Mouse (Mus musculus) MEL (cell line): ENCODE data around the gene Filip1l. TPM values are rescaled to one million over a fixed set of nuclear protein-coding genes. Genes with fewer than 3 reads are reported as not detected.

Source experiments
- DNase-seq: peaks from one replicate; pipeline ENCODE4 v3.0.0; 2011; ENCODE audit warnings: low read depth, low spot score
- H3K27ac ChIP-seq: 2 replicates; pipeline ENCODE4 v1.5.1; 2012; ENCODE audit warnings: low read depth, mild to moderate bottlenecking, control low read depth, low read length, moderate library complexity; ENCODE audit not compliant: control insufficient read depth
- H3K27me3 ChIP-seq, 2 experiments: fragments of 150-350 bp in 1 of 2; sonication (generic) in 1 of 2; 2 replicates each; pipeline ENCODE4 v1.6.1; 2012; ENCODE audit warnings: low read length in 2 of 2, mild to moderate bottlenecking in 2 of 2, improper control_type of control experiment in 1 of 2, moderate library complexity in 1 of 2; ENCODE audit not compliant: insufficient read depth in 2 of 2, control insufficient read depth in 1 of 2
- H3K36me3 ChIP-seq, 2 experiments: 2 replicates each; pipeline ENCODE4 v1.6.1; 2012 to 2014; ENCODE audit warnings: low read length in 2 of 2, improper control_type of control experiment in 1 of 2, inconsistent platforms in 1 of 2, mild to moderate bottlenecking in 1 of 2; ENCODE audit not compliant: insufficient read depth in 2 of 2, control insufficient read depth in 1 of 2
- H3K4me1 ChIP-seq, 2 experiments: fragments of 150-350 bp in 1 of 2; sonication (generic) in 1 of 2; 2 replicates each; pipeline ENCODE4 v1.6.1; 2012; ENCODE audit warnings: low read length in 2 of 2, improper control_type of control experiment in 1 of 2, mild to moderate bottlenecking in 1 of 2; ENCODE audit not compliant: insufficient read depth in 2 of 2, control insufficient read depth in 1 of 2
- H3K4me3 ChIP-seq, 2 experiments: fragments of 150-350 bp in 1 of 2; sonication (generic) in 1 of 2; 2 replicates each; pipeline ENCODE4 v1.5.1; 2012; ENCODE audit warnings: low read depth in 2 of 2, low read length in 2 of 2, mild to moderate bottlenecking in 2 of 2, moderate library complexity in 2 of 2, control low read depth in 1 of 2, improper control_type of control experiment in 1 of 2; ENCODE audit not compliant: control insufficient read depth in 1 of 2, insufficient read depth in 1 of 2
- H3K79me2 ChIP-seq: 2 replicates; pipeline ENCODE4 v1.6.1; 2012; ENCODE audit warnings: mild to moderate bottlenecking, low read length, moderate library complexity; ENCODE audit not compliant: control insufficient read depth, poor library complexity, insufficient read depth
- H3K9ac ChIP-seq: 2 replicates; pipeline ENCODE4 v1.6.1; 2012; ENCODE audit warnings: low read depth, mild to moderate bottlenecking, control low read depth, low read length, moderate library complexity; ENCODE audit not compliant: control insufficient read depth, poor library complexity, severe bottlenecking
- H3K9me3 ChIP-seq: fragments of 150-350 bp; sonication (generic); replicated peaks from 2 replicates; pipeline ENCODE4 v1.6.1; 2012; ENCODE audit warnings: mild to moderate bottlenecking, low read length, improper control_type of control experiment, moderate library complexity; ENCODE audit not compliant: insufficient read depth
- BHLHE40 ChIP-seq: IDR thresholded peaks from 2 replicates; pipeline ENCODE4 v1.6.1; 2012; ENCODE audit warnings: low read depth, mild to moderate bottlenecking, inconsistent platforms, low read length, improper control_type of control experiment, borderline replicate concordance
- CHD1 ChIP-seq: IDR thresholded peaks from 2 replicates; pipeline ENCODE4 v1.6.1; 2012; ENCODE audit warnings: low read depth, mild to moderate bottlenecking, inconsistent platforms, low read length, improper control_type of control experiment
- CHD2 ChIP-seq: IDR thresholded peaks from 2 replicates; pipeline ENCODE4 v1.6.1; 2011; ENCODE audit warnings: low read length, improper control_type of control experiment
- CTCF ChIP-seq, 3 experiments: IDR thresholded peaks in 2 of 3; conservative IDR thresholded peaks in 1 of 3; 2 replicates each; pipeline ENCODE4 v1.5.1; 2011 to 2012; ENCODE audit warnings: low read length in 3 of 3, low read depth in 2 of 3, mild to moderate bottlenecking in 2 of 3, improper control_type of control experiment in 1 of 3, inconsistent platforms in 1 of 3, mixed read lengths in 1 of 3, moderate library complexity in 1 of 3; ENCODE audit not compliant: control insufficient read depth in 1 of 3, insufficient read depth in 1 of 3, poor library complexity in 1 of 3, severe bottlenecking in 1 of 3
- EP300 ChIP-seq, 2 experiments: IDR thresholded peaks; 2 replicates each; pipeline ENCODE4 v1.6.1; 2011; ENCODE audit warnings: improper control_type of control experiment in 2 of 2, low read length in 2 of 2, low read depth in 1 of 2, mild to moderate bottlenecking in 1 of 2
- ETS1 ChIP-seq: IDR thresholded peaks from 2 replicates; pipeline ENCODE4 v1.6.1; 2012; ENCODE audit warnings: low read depth, mild to moderate bottlenecking, inconsistent platforms, low read length, improper control_type of control experiment, moderate library complexity
- GATA1 ChIP-seq: IDR thresholded peaks from 2 replicates; pipeline ENCODE4 v1.6.1; 2011; ENCODE audit warnings: low read depth, low read length, improper control_type of control experiment
- HCFC1 ChIP-seq: IDR thresholded peaks from 2 replicates; pipeline ENCODE4 v1.6.1; 2012; ENCODE audit warnings: low read depth, mild to moderate bottlenecking, inconsistent platforms, low read length, improper control_type of control experiment, moderate library complexity
- JUND ChIP-seq: IDR thresholded peaks from 2 replicates; pipeline ENCODE4 v1.6.1; 2011; ENCODE audit warnings: low read depth, mild to moderate bottlenecking, improper control_type of control experiment, low read length
- MAFK ChIP-seq: IDR thresholded peaks from 2 replicates; pipeline ENCODE4 v1.6.1; 2011; ENCODE audit warnings: low read depth, mild to moderate bottlenecking, low read length, improper control_type of control experiment, borderline replicate concordance
- MAZ ChIP-seq: IDR thresholded peaks from 2 replicates; pipeline ENCODE4 v1.6.1; 2012; ENCODE audit warnings: low read depth, mild to moderate bottlenecking, inconsistent platforms, low read length, improper control_type of control experiment
- MEF2A ChIP-seq: IDR thresholded peaks from 2 replicates; pipeline ENCODE4 v1.6.1; 2014; ENCODE audit warnings: low read depth, mild to moderate bottlenecking, inconsistent platforms, low read length, improper control_type of control experiment; ENCODE audit not compliant: poor library complexity, insufficient replicate concordance, severe bottlenecking; ENCODE audit errors: extremely low read depth
- MYB ChIP-seq: IDR thresholded peaks from 2 replicates; pipeline ENCODE4 v1.6.1; 2011; ENCODE audit warnings: mild to moderate bottlenecking, low read depth, low read length, improper control_type of control experiment
- MYC ChIP-seq: IDR thresholded peaks from 2 replicates; pipeline ENCODE4 v1.6.1; 2011; ENCODE audit warnings: low read depth, mild to moderate bottlenecking, low read length, improper control_type of control experiment, moderate library complexity
- NELFE ChIP-seq: IDR thresholded peaks from 2 replicates; pipeline ENCODE4 v1.6.1; 2011; ENCODE audit warnings: low read depth, low read length, improper control_type of control experiment
- POLR2AphosphoS2 ChIP-seq: IDR thresholded peaks from 2 replicates; pipeline ENCODE4 v1.6.1; 2011; ENCODE audit warnings: low read length, improper control_type of control experiment
- RCOR1 ChIP-seq: IDR thresholded peaks from 2 replicates; pipeline ENCODE4 v1.6.1; 2012; ENCODE audit warnings: low read depth, mild to moderate bottlenecking, inconsistent platforms, low read length, improper control_type of control experiment
- SIN3A ChIP-seq: IDR thresholded peaks from 2 replicates; pipeline ENCODE4 v1.6.1; 2012; ENCODE audit warnings: low read length, improper control_type of control experiment, inconsistent platforms
- TAL1 ChIP-seq: IDR thresholded peaks from 2 replicates; pipeline ENCODE4 v1.6.1; 2012; ENCODE audit warnings: mild to moderate bottlenecking, inconsistent platforms, low read length, moderate library complexity, mixed read lengths
- TCF12 ChIP-seq: IDR thresholded peaks from 2 replicates; pipeline ENCODE4 v1.6.1; 2014; ENCODE audit warnings: low read depth, mild to moderate bottlenecking, inconsistent platforms, low read length, improper control_type of control experiment, moderate library complexity
- USF1 ChIP-seq: IDR thresholded peaks from 2 replicates; pipeline ENCODE4 v1.6.1; 2014; ENCODE audit warnings: low read depth, mild to moderate bottlenecking, inconsistent platforms, low read length, improper control_type of control experiment, moderate library complexity
- USF2 ChIP-seq, 2 experiments: IDR thresholded peaks; 2 replicates each; pipeline ENCODE4 v1.6.1; 2011 to 2012; ENCODE audit warnings: improper control_type of control experiment in 2 of 2, low read length in 2 of 2, borderline replicate concordance in 1 of 2, inconsistent platforms in 1 of 2, low read depth in 1 of 2, mild to moderate bottlenecking in 1 of 2; ENCODE audit not compliant: insufficient read depth in 1 of 2
- ZC3H11A ChIP-seq: IDR thresholded peaks from 2 replicates; pipeline ENCODE4 v1.6.1; 2012; ENCODE audit warnings: low read depth, mild to moderate bottlenecking, inconsistent platforms, low read length, improper control_type of control experiment
- ZKSCAN1 ChIP-seq: IDR thresholded peaks from 2 replicates; pipeline ENCODE4 v1.6.1; 2012; ENCODE audit warnings: low read depth, mild to moderate bottlenecking, inconsistent platforms, low read length, improper control_type of control experiment, moderate library complexity
- ZMIZ1 ChIP-seq: IDR thresholded peaks from 2 replicates; pipeline ENCODE4 v1.6.1; 2012; ENCODE audit warnings: low read depth, mild to moderate bottlenecking, inconsistent platforms, low read length, improper control_type of control experiment, moderate library complexity
- polyA plus RNA-seq, 2 experiments: library from polyadenylated mRNA; stranded (reverse) in 1 of 2; unstranded in 1 of 2; fragments of >175 nt in 1 of 2; fragments of >200 nt in 1 of 2; gene quantifications; 2 replicates each; pipeline versions ENCODE4 v1.2.1 to v1.2.4; 2012; ENCODE audit warnings: low replicate concordance in 2 of 2, low read depth in 1 of 2; ENCODE audit not compliant: insufficient read length in 2 of 2, insufficient read depth in 1 of 2, missing spikeins in 1 of 2
- total RNA-seq: library from RNA; depleted of rRNA; stranded (reverse); fragments of 300-350 nt; gene quantifications from 2 replicates; pipeline ENCODE4 v1.2.3, GENCODE M21; 2012

Filip1l gene
- total and polyA plus RNA-seq, 3 experiments = 0.27 to 1.8 TPM; not detected in 1

DNA sequence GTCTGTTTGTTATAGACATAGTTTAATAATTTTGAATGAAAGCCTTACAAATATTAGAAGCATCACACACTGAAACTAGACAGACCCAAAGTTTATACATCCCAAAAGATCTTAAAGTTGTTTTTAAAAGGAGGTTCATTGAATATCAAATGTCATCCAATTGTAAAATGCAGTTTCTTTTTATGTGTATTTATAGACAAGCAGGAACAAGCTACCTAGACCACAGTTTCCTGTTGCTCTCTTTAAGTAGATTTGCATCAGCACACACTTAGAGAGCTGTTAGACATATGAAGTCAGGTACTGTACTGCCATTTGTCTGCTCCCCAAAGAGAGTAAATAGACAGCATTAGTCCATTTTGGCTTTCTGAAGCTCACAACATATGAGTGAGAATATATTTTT, 118.2 kb downstream of the Filip1l start (continued):
- TF ChIP-seq ZMIZ1 (peak; percentile 57; the same call in 1 of the 2 replicates), JUND (no peak), ZKSCAN1 (no peak), TAL1 (no peak), HCFC1 (no peak), ETS1 (peak; percentile 78), CTCF (IDR thresholded peaks at IDR 0.05 in 2 of 3, conservative IDR thresholded peaks at IDR 0.05 in 1 of 3; ENCODE audit: control insufficient read depth in 1 of 3, insufficient read depth in 1 of 3, low read depth in 2 of 3, low read length in 3 of 3, poor library complexity in 1 of 3, severe bottlenecking in 1 of 3) (no peak), NELFE (no peak), MYC (no peak), USF2 (IDR thresholded peaks at IDR 0.05; ENCODE audit: borderline replicate concordance in 1 of 2, insufficient read depth in 1 of 2, low read depth in 1 of 2, low read length in 2 of 2) (no peak), CHD1 (no peak), SIN3A (no peak; the same call in 1 of the 2 replicates), POLR2AphosphoS2 (no peak; the same call in 1 of the 2 replicates), CHD2 (no peak; the same call in 1 of the 2 replicates), RCOR1 (peak; percentile 36; the same call in 1 of the 2 replicates), GATA1 (0 out of 2 replicates have a peak, but pooled peaks have one; percentile 28), ZC3H11A (no peak), MEF2A (peak; percentile 86; the same call in 1 of the 2 replicates)

DNA sequence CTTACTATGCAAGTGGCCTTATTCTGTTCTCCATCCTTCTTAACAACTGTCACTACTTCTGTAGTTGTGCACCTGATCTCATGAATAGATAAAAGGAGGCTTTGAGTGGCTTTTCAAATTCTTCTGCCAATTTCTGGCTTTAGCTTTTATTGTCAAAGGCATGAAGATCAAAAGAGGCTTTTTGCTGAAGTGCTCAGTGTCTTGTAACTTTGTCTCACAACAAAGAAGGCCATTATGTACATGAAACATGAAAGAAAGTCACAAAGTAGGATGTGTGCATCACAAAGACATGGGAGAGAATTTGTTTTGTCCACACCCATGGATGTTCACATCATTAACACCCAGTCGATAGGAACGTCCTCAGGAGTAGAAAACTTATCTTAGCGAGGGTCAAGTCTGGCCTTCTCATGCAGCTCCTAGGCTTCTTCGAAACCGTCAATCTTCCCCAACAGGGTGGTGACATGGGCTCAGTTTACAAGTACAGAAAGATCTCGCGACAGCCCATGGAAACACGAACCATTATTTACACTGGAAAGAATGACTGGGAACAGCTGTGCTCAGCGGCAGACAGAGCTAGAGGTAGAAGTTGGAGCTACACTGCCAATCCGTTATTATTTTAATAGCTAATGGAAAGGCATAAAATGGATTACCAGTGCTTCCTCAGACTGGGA, 120.7 kb downstream of the Filip1l start:
- no peak overlapping the region for H3K27ac ChIP-seq
- no peak for DNase-seq
- H3K4me3 ChIP-seq = no peak overlapping the region
- H3K9ac ChIP-seq = no peak overlapping the region
- H3K9me3 ChIP-seq = no peaks in the 10 kb centered on the region
- H3K4me1 ChIP-seq = peaks cover 33 to 45% of the 10 kb centered on the region in 2 experiments
- peaks cover 3% of the 10 kb centered on the region; the same call in 1 of the 2 replicates for H3K79me2 ChIP-seq
- H3K36me3 ChIP-seq = peaks cover 0 to 37% of the 10 kb centered on the region in 2 experiments; a peak in 2 of 4 replicates
- no peaks in the 10 kb centered on the region for H3K27me3 ChIP-seq
- TF ChIP-seq USF2 (IDR thresholded peaks at IDR 0.05; ENCODE audit: borderline replicate concordance in 1 of 2, insufficient read depth in 1 of 2, low read depth in 1 of 2, low read length in 2 of 2) = no peak
- TF ChIP-seq MAFK = no peak
- no peak for TF ChIP-seq MAZ
- TF ChIP-seq MEF2A = no peak
- no peak for TF ChIP-seq BHLHE40
- TF ChIP-seq TCF12 = no peak
- no peak for TF ChIP-seq ETS1
- TF ChIP-seq CHD1 = no peak
- no peak for TF ChIP-seq USF1
- no peak for TF ChIP-seq MYB
- no peak for TF ChIP-seq EP300 (IDR thresholded peaks at IDR 0.05; ENCODE audit: low read depth in 1 of 2, low read length in 2 of 2)
- TF ChIP-seq HCFC1 = no peak
